Mouse (Mus musculus) retina, embryonic 14.5 days (tissue): ENCODE measurements around the gene Akr7a5.

ENCODE experiments used
- DNase-seq: peaks from one replicate; pipeline ENCODE4 v3.0.0-alpha.2; 2015; ENCODE audit warnings: low spot score

The Akr7a5 gene

DNA sequence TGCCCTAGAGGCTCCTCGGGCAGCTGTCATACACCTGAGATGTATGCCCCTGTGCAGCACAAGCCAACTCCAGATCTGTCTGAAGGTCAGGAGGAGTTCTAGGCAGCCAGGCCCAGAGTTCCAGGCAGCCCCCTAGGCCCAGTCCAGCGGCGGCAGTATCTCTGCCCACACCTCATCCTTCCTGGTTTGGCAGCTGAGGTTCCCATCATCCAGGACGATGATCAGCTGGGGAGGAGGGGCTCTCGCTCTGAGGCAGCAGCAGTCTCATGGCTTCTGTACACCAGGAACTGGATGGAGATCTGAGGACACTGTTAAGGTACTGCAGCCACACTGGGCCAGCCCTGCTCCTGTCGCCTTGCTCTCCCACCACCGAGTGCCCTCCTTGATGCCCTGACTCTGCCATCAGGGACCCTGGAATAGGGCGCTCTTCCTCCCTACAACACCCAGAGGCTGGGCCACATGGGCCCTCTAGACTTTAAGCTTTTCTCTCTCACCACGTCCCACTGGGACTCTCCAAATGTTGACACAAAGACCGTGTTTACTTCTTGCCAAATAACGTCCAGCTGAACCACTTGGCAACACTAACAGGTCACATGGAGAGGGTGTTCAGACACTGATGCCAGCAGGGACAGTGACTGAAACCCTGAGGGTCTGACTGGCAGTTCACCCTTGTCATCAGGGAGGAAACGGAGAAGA lies 11.7 kb upstream of the Akr7a5 start:
- no peak for DNase-seq

DNA sequence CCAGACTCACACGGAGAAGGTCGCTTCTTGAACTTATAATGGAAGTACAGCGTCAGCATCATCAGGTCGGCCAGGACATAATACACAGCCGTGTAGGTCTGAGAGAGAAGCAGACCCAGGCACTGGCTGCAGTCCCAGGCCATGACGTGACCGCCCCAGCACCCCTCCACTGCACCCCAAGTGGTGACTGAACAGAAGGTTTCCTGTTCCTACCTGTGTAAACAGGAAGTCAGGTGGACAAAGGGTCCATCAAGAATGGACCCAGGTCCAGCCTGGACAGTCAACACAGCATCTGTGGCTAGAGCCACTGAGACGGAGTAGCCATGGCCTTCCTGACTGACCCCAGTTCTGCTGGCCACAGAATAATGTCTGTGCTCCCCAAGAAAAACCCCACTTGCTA lies 8.8 kb upstream of the Akr7a5 start:
- no peak for DNase-seq

DNA sequence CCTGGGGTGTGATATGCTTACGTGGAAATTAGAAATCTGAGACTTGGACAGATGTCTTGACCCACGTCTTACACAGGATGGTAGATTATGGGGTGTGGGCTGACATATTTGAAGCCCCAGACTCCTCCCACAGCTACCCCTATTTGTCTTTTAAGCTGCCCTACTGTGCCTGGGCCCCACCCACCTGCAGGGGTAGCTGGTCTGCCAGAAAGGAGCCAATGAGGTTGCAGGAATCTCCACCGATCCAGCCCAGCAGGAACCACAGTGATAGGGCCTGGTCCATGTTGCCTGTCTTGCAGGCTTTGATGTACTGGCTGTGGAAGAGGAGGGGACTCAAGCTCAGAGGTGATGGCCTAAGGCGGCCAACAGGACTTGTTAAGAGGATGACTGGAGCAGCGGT lies 8.3 kb upstream of the Akr7a5 start:
- no peak for DNase-seq

DNA sequence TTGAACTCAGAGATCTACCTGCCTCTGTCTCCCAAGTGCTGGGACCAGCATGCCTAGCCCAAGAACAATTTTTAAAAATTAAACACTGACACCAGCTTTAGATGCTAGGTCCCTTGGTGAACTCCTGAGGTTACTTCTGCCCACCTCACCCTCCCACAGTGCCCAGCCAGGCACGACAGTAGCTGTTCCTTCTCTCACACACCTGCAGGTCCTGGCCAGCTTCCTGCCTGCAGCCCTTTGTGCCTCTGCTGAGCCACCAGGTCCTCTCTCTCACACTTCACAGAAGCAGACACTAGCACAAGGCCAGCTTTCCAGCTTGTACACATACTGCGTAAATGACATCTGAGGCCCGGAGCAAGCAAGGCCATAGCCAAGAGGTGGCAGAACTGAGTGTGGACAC lies 5.0 kb upstream of the Akr7a5 start:
- DNase-seq, result no peak

DNA sequence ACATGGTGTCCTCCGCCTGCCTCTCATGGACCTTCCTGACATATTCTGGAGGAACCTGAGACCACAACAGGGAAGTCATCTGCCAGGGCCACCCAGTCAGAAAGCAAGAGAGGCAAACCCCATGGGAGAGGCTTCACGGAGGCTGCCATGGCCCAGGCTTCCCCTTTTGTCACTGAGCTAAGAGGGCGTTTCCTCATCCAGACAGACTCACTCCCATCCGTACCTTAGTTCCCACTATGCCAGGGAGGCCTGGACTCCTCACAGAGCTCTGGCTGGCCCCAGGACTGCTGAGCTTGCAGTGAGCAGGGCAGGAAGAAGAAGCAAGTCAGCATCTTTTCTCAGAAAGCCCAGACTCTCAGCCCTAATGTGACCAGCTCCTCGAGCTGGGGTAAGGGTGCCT lies 2.6 kb upstream of the Akr7a5 start:
- no peak for DNase-seq

DNA sequence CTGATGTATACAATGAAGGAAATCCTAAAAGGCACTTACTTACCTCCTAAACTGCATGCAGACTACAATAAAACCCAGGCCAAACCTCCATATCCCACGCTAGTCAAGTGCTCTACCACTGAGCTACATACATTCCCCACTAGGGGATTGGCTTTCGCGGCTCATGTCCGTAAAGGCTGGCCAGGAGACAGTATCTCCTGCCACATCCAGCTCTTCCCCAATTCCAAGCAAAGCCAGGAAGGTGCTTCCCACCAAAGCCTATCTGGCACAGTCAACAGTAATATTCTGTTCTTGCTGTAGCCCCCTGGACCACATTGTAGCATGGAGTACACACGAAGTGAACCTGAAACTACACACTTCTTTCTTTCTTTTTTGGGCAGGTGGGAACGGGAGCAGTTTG lies 893 bp upstream of the Akr7a5 start:
- no peak for DNase-seq

DNA sequence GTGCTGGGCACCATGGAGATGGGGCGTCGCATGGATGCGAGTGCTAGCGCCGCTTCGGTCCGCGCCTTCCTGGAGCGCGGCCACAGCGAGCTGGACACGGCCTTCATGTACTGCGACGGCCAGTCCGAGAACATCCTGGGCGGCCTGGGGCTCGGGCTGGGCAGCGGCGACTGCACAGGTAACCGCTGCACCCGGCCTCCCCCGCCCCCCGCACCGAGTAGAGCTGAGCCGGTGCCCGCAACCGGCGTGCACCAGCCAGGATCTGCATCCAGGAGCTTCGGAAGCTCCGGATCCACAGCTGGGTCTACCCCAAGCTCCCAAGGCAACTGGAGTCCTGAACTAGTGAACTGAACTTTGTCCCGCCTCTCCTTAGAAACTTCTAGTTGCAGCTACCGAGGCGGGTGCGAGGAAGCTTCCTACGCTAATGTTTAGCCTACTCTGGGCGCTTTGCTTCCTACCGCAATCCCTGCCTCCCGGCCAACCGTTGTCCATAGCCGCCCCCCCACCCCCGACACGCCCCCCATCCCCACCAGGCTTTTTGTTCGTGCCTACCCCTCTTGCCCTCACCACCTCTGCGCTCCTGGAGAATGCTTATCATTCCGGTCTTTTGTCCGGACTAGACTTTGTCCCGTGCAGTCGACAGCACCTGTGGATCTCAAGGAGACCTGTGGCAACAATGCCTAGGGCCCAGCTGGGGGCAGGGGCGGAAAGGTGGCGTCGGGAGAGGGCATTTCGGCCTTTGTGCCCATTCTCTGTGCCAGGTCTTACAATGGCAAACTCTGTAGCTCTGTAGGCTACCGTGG lies 556 bp downstream of the Akr7a5 start:
- peak; percentile 46 for DNase-seq

DNA sequence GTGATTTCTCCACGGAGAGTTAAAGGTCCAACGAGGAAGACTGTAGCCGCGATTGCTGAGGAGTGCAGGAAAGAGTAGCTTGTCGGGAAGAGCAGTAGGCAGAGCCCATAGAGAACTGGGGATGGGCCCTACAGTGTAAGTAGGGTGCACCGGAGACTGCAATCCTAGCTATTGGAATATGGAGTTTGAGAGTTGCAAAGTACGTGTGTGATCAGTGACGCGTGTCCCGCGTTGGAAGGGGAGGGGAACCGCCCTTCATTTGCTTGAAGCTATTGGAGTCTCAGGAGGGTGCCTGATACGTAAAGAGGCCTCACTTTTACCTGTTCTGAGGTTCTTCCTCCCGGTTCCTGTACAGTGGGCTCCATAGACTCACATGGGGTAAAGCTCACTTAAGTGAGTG lies 1.2 kb downstream of the Akr7a5 start:
- DNase-seq, result no peak

DNA sequence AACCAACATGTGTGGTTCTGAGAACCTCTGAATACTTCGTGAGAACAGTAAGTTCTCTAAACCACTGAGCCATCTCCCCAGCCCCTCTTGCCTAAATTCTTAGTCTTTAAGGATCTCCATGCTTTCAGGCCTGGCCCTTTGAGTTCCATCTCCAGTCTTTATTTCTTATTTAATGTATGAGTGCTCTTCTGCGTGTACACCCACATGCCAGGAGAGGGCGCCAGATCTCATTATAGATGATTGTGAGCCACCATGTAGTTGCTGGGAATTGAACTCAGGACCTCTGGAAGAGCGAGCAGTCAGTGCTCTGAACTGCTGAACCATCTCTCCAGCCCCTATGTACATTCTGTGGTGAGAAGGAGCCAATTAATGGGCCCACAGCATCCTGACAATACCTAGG lies 2.1 kb downstream of the Akr7a5 start:
- DNase-seq, result peak; percentile 72

DNA sequence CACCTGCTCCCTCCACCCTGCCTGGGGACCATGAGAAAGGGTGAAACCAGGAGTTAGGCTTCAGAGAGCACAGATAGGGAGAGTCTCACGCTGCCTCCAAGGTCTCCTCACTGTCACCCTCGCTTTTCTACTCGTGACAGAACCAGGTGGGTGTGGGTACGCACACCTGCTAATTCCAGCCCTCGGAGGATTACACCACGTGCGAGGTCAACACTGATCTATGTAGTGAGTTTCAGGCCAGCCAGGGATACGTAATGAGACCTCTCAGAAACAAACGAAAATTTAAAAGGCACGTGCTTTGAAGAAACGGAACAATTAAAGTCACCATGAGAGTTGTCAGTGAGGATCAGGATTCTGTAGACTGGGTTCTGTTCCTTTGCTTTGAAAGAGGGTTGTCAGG lies 7.9 kb downstream of the Akr7a5 start:
- DNase-seq, result no peak

DNA sequence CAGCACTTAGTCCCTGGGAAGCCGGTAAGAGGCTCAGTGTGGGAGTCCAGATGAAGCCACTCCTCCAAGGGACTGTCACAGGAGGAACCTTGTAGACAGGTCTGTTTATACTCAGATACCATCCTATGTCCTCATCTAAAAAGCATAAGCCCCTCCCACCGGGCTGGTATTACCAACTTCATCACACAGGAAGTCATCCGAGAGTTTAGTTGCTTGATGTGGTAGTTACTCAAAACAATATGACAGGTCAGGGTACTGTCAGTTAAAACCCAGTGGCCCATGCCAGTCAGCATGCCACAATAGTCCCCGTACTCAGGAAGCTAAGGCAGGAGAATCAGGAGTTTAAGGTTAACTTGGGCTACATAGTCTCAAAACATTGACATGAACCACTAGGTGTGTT lies 9.2 kb downstream of the Akr7a5 start:
- no peak for DNase-seq

DNA sequence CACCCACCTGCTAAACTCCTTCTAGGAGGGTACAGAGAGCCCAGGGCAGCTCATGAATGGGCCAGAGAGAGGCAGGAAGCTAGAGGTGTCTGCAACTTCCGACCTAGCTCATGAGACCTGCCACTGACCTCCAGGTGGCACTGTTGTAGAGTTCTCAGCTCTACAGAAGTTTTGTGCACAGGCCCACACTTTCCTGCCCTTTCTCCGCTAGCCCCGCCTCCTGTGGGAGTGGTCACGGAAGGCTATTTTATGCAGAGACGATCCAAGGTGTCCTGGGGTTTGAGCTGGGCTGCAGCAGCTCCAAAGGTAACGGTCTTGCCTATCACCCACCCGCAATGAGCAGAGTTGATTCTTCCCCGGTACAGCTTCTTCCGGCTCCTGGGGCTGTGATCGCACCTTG lies 20.1 kb downstream of the Akr7a5 start:
- peak; percentile 38 for DNase-seq

DNA sequence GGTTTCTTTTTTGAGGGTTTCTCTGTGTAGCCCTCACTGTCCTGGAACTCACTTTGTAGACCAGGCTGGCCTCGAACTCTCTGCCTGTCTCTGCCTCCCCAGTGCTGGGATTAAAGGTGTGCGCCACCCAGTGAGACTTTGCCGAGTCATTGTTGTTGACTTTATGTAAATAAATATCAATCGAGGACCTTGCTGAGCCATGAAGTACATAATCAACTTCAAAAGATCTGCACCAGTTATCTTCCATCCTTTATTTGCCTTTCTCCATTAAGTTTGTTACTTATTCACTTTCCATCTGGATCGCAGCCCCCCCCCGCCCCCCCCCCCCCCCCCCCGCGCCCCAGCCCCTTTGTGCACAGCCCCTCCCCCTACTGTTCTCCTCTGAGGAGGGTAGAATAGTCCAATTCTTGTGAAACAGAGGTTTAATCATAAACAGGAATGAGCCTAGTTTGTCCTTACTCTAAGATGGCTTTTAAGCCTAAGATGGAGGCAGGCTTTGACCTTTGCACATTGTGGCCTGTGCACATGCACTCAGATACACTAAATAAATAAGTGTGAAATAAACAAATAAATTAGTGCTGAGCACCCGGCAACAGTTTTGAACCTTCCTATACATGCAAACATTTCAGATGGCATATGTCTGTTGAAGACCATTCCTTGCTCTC lies 24.2 kb downstream of the Akr7a5 start:
- DNase-seq, result no peak

DNA sequence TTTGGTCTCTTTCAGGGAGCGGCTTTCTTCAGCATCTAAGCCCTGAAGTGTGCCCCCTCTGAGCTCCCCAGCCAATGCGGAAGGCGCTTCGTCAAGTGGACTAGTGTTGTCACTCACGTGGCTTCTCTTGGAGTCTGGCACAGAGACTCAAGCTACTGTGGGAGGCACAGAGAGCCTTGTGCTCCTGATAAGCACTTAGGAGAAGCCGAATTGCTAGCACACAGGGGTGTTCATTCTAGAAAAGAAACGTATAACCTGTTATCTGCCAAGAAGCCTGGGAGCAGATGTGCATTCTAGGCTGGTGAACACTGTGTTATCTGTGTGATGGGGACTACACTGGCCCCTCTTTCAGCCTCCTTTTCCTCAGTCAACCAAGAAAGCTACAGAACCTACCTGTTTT lies 25.0 kb downstream of the Akr7a5 start:
- no peak for DNase-seq

DNA sequence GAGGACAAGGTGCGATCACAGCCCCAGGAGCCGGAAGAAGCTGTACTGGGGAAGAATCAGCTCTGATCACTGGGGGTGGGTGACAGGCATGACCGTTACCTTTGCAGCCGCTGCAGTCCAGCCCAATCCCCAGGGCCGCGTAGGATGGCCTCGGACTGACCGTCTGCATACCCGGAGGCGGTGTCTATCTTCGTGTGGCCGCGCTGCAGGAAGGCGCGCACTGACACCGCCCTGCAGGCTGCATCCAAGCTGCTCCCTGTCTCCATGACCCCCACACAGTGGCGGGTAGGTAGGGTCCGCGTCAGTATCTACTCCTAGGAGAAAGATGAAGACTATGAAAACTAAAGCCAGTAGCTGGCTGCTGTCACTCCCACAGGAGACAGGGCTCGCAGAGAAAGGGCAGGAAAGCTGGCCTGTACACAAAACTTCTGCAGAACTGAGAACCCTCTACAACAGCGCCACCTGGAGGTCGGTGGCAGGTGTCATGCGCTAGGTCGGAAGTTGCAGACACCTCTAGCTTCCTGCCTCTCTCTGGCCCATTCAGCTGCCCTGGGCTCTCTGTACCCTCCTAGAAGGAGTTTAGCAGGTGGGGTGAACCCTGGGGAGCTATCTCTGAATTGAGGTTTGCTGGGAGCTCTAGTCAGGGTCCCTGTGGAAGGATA lies 26.4 kb downstream of the Akr7a5 start:
- DNase-seq, result peak; percentile 85

DNA sequence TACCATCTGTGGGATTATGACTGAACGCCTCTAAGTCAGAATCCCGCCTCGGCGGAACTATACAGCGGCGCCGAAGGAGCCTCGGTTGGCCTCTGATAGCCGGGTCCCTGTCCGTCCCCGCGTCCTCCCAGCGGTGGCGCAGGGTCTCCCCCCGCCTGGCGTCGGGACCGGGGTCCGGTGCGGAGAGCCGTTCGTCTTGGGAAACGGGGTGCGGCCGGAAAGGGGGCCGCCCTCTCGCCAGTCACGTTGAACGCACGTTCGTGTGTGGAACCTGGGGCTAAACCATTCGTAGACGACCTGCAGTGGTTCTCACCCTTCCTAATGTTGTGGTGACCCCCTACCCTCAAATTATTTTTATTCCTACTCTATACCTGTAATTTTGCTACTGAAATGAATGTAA lies 27.6 kb downstream of the Akr7a5 start:
- no peak for DNase-seq

DNA sequence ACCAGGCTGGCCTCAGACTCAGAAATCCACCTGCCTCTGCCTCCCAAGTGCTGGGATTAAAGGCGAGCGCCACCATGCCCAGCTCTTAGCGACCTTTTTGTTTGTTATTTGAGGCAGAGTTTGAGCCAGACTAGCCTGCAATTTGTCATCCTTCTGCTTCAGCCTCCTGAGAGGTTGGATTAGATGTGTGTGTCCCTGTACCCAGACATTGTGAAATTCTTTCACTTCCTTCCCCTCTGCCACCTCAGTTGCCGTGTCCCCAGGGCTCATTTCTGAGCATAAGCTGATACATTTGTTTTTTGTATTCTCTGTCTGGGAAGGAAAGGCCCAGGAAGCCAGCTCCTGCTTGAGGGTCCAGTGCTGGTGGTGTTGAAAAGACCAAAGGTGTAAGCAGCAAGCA lies 30.3 kb downstream of the Akr7a5 start:
- DNase-seq, result no peak

DNA sequence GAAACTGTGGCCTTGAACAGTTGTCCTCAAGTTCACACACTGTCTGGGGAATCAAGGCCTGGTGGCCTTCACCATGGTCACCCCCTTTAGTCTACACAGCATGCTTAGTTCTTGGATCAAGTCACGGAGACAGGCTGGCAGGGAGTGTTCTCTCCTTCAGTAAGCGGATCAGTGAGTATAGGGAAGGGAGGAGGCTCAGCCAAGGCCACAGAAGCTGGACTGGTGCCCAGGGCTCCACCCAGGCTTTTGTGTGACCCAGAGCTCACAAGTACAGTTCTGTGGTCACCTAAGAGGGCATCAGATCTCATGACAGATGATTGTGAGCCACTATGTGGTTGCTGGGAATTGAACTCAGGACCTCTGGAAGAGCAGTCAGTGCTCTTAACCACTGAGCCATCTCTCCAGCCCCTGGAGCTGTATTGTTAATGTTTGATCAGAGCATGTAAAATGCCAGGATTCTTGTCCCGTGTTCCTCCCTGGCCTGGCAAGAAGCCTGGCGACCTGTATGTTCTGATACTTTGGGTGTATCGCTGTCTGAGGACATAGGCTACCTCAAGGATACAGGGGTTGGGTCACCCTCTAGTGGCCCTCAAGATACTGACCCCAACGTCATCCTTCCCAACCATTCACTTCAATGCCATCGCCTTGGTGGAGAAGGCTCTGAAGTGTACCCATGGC lies 31.2 kb downstream of the Akr7a5 start:
- no peak for DNase-seq

DNA sequence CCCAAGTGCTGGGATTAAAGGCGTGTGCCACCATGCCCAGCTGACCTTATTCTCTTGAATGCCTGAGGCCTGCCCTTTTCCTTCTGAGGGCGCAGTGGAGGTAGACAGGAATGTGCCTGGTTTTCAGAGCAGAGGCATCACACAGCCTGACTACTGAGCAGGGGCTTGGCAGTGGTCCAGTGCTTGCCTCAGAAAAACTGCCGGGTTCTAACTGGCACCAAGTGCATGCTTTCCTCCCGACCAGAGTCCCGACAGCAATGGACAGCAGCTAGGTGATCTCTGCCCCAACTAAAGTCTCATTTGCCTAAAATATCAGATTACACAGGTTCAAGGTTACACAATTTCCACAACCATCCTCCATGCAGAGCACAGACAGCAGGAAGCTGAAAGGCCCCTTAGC lies 33.2 kb downstream of the Akr7a5 start:
- DNase-seq, result no peak

DNA sequence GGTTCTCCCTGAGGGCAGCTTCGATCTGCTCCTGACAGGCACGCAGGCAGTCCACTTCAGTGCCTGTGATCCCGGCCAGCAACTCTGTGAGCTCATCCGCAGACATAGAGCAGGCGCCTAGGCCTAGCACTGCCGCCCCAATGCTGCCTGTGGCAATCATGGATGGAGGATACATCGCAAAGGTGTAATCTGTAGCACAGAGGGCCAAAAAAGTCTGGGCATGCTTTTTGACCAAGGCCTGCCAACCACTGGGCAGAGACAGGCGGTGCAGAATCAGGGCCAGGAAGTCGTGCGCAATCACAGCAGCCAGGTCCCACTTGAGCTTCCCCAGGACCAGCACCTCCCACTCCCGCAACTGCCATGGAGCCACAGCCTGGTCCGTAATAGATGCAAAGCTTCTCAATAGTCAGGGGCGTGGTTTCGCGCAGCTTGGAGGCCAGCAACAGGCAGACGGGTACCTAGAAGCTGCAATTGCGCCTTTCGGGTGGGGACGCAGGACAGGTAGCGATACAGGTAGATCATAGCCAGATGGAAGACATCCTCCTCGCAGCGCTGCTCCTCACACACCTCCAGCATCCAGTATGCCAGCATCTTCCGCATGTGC lies 35.0 kb downstream of the Akr7a5 start:
- DNase-seq, result no peak

DNA sequence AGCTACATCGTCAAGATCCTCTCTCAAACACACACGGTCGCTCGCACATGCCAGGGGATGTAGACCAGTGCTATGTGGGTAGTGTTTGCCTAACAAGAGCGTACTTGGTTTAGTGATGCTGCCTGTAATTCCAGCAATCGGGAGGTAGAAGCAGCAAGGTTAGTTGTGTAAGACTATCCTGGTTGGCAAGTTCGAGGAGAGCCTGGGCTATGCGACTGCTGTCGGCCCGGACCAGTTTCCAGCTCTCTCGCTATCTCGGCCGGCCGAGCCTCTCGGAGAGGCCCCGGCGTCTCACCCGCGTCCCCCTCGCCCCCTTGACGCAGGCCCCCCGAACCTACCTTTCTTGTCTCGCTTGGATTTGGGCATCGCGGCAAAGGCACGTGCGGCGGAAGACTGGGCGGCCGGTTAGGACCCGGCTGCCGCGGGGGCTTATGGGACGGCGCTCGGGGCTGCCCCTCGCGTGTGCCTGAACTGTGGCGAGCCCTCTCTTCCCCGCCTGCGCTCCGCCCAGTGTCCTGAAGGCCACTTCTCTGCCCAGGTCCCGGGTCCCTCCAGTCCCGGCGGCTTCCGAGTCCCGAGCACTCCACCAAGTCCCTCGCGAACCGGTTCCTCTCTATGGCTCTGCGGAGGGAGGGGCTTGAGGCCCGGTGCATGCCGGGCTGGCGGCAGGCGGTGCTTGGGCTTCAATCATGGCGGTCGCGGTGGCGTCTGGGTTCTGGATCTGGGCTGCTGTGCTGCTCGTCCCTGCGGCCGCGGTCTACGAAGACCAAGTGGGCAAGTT lies 41.6 kb downstream of the Akr7a5 start, which contains the start of the genes Mrto4, Emc1 and Ubr4:
Gene Mrto4, minus strand, starts transcription at position 646 of the 781 bp plus-strand sequence.
Gene Emc1, plus strand, starts transcription at position 657 of the 781 bp plus-strand sequence.
Gene Ubr4, plus strand, starts transcription at position 679 of the 781 bp plus-strand sequence.
- peak; percentile 87 for DNase-seq
